Mouse (Mus musculus): ENCODE data around the gene Ssr1.

Gene Ssr1

GRCm38 (mm10) chr13:37993704-37994404, at the start of gene Ssr1:
Gene Ssr1 (minus strand): TSS chr13:37994217.
- DNase-seq (ENCODE audit: low read depth, low spot score): peak; percentile 87

DNA sequence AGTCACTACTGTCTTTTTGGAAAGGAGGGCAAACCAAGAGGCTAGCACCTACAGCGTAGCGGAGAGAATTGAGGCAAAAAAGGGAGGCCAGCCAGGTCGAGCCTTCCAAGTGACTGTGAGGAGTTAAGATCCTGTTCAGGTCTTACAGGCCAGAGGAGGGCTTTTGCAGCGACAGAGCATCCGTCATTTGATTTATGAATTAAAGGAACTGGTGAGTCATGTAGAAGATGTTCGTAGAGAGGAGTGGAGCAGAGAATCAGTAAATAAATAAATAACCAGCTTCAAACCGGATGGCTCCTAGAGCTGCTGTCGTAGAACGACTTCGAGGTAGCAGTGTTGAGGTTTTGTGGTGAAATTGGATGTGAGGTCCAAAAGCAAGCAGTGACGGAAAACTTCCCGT, 43.8 kb upstream of the Ssr1 start:
- DNase-seq (ENCODE audit: low read depth, low spot score): no peak

DNA sequence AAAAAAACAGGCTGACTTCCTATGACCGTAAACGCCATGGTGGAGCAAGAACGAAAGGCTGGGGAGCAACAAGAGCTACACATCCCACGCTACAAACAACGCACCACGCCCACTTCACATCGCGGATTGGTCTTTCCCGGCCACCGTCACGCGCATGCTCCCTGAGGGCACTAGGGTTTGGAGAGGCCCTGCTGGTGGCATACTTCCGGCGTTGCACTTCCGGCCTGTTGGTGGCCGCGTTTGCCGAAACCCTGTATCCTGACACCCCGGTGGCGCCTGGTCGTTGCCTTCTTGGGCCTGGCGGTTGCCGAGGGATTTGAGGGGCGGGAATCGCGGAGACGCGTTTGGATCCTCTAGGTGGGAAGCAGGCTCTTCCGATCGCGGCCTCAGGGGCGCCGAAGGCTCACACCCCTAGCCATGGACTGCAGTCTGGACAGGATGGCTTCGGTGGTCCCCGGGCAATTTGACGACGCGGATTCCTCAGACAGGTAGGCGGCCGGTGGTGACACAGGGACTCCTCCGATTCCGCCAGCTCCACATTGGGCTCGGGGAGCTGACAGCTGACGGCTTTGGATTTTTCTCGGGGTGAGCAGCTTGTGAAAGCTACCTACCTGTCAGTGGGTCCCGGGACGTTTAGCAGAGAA, 43.1 kb upstream of the Ssr1 start, which contains the start of gene Cage1:
Gene Cage1, minus strand, starts transcription at position 26 of the 644 bp plus-strand sequence.
- peak; percentile 94 for DNase-seq (ENCODE audit: low read depth, low spot score)

DNA sequence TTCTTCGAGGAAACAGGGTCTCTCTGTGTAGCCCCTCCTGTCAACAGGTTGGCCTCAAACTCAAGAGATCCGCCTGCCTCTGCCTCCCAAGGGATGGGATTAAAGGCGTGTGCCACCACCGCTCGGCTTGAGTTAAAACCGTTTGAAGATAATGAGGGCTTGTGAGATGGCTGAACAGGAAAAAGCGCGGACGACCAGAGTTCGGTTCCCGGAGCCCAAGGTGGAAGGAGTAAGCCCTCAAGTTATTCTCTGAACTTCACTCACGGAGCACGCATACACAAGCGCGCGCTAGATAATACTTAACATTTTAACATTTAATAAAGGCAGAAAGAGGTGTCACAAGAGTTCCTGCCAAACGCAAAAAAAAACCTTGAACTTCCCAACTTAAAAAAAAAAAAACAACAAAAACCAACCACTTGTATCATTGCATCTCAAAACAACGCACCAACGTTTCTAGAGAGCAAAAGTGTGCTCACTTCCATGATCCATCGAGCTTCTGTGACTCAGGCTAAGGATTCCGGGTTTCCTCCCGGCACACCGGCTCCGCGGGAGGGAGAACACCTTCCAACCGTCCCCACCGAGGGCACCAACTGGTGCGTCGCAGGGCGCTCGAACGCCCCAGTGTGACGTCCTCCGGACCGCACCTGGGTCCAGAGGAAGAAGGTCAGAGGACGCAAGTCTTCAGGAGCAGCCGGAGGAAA, 42.5 kb upstream of the Ssr1 start, which contains the start of gene Riok1:
Gene Riok1, plus strand, starts transcription at position 653 of the 701 bp plus-strand sequence.
- no peak for DNase-seq (ENCODE audit: low read depth, low spot score)

GRCm38 (mm10) chr13:38028407-38028806, 34.4 kb upstream of the Ssr1 start:
- DNase-seq (ENCODE audit: low read depth, low spot score): no peak

GRCm38 (mm10) chr13:38027618-38028248, 33.7 kb upstream of the Ssr1 start:
- no peak for DNase-seq (ENCODE audit: low read depth, low spot score)

DNA sequence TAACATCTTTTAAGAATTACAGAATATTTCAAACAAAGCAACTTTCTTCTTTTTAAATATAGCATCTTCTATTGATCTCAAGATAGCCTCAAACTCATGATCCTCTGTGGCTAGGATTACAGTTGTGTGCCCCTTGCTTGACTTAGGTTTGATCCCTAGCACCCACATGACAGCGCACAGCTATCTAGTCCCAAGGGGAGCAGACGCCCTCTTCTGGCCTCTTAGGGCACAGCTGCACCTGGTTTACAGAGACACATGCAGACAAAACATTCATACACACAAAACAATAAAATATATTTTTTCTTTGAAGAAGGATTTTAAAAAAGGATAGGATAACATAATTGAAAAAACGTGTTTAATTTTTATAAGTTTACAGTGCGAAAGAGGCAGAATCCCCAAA, 31.9 kb upstream of the Ssr1 start:
- DNase-seq (ENCODE audit: low read depth, low spot score): no peak

- DNase-seq (ENCODE audit: low read depth, low spot score): no peak
Observed at GRCm38 (mm10) chr13:38018791-38019190, 24.8 kb upstream of the Ssr1 start.

DNA sequence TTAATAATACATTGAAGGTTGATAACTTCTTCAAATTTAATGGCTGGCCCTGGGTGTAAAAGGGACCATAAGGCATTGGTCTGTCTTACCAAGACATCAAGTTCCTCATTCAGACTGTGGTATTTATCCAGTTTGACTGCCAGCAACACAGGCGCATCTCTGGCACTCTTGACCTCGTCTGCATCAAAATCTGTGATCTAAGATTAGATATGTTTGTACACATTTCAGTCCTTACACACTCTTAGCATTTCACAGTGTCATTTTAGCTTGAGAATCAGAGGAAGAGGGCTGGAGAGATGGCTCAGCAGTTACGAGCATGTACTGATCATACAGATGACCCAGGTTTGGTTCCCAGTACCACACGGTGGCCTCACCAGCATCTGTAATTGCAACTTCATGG, 21.6 kb upstream of the Ssr1 start:
- no peak for DNase-seq (ENCODE audit: low read depth, low spot score)

- no peak for DNase-seq (ENCODE audit: low read depth, low spot score)
Observed at GRCm38 (mm10) chr13:38012436-38012835, 18.4 kb upstream of the Ssr1 start.

- DNase-seq (ENCODE audit: low read depth, low spot score): no peak
Observed at GRCm38 (mm10) chr13:38010444-38010910, 16.5 kb upstream of the Ssr1 start.

GRCm38 (mm10) chr13:38009721-38010408, 15.8 kb upstream of the Ssr1 start:
- DNase-seq (ENCODE audit: low read depth, low spot score): no peak

GRCm38 (mm10) chr13:38007972-38008371, 14.0 kb upstream of the Ssr1 start:
- no peak for DNase-seq (ENCODE audit: low read depth, low spot score)

DNA sequence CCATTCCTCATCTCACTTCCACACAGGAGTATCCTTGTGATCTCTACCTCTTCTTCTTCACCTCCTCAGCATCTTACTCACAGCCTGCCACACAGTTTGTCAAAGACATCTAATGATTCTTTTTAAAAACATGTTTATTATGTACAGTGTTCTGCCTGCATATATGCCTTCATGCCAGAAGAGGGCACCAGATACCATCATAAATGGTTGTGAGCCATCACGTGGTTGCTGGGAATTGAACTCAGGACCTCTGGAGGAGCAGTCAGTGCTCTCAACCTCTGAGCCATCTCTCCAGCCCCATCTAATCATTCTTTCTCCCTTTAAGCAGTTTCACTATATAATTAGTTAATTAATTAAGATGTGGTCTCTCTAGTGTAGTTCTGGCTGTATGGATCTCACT, 8.4 kb upstream of the Ssr1 start:
- no peak for DNase-seq (ENCODE audit: low read depth, low spot score)

- DNase-seq (ENCODE audit: low read depth, low spot score): no peak
Observed at GRCm38 (mm10) chr13:37999713-38000112, 5.7 kb upstream of the Ssr1 start.

- DNase-seq (ENCODE audit: low read depth, low spot score): no peak
Observed at GRCm38 (mm10) chr13:37994405-37994749, 360 bp upstream of the Ssr1 start.

DNA sequence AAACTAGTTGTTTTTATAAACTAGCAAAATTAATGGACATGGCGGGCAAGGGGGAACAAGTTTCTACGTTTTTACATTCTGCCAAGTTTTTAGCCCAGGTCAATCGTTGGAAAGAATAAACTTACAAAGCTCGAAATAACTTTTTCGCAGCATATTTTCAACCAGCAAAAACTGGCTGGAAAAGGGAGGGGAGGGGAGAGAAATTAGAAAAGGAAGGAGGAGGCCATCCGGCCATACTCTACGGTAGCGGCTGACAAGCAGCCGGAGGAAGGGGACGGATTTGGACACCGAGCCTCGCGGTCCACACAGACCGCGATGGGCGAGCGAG, 677 bp downstream of the Ssr1 start:
- DNase-seq (ENCODE audit: low read depth, low spot score): no peak

DNA sequence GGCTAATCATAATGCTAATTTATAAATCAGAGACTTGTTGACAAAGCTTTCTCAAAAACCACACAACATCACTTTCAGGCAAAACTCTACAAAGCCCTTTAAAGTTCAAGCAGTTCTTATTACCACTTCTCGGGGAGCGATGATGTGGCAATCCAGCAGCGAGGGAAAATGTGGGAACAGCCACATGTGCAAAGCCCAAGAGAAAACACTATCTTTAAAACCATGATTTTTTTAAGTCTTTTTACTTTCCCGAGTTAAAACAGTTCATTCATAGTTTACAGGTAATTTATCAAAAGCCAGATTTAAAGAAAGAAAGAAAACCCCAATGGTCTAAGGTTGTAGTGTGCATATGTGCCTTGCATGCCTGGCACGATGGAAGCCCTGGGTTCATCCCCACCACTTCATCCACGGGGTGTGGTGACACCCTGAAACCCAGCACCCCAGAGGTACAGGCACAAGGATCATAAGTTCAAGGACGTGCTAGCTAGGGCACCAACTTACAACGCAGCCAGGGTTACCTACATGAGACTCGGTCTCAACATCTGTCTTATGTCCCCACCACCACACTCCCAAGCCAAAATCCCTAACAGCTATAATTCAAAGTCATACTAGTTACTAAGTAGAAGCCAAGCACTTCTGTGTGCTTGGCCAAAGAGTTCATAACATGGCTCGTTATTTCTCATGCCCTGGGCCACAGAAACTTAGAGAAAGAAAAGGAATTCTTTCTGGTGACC, 1.2 kb downstream of the Ssr1 start:
- no peak for DNase-seq (ENCODE audit: low read depth, low spot score)

GRCm38 (mm10) chr13:37989701-37990100, 4.3 kb downstream of the Ssr1 start:
- no peak for DNase-seq (ENCODE audit: low read depth, low spot score)

DNA sequence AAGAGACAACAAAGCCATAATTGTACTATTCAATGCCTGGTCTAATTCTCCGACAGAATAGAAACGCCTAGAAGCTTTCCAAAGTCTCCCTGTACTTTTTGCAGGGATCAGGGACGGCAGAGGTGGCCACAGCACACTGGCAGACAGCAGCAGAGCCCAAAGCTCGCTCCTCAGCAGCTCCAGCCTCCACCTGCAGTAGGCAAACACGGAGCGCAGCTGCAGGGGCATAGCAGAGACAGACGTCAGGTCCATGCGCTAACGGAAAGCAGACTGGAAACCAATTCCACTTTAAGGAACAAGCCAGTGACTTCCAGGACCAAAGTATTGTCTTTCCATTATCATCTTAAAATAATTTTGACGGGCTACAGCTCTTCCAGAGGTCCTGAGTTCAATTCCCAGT, 7.9 kb downstream of the Ssr1 start:
- no peak for DNase-seq (ENCODE audit: low read depth, low spot score)

GRCm38 (mm10) chr13:37981063-37981462, 13.0 kb downstream of the Ssr1 start:
- DNase-seq (ENCODE audit: low read depth, low spot score): no peak
